Mouse (Mus musculus) cerebellum, adult 9-11 months (tissue): ENCODE data around the gene Grhl3.
"Not testable (repeated sequence)": the region's sequence is repeated elsewhere in the genome, so short reads cannot be mapped to it uniquely, and the experiment has no call there.

ENCODE experiments used
- DNase-seq: peaks from one replicate; pipeline ENCODE4 v3.0.0; 2022

The Grhl3 gene

DNA sequence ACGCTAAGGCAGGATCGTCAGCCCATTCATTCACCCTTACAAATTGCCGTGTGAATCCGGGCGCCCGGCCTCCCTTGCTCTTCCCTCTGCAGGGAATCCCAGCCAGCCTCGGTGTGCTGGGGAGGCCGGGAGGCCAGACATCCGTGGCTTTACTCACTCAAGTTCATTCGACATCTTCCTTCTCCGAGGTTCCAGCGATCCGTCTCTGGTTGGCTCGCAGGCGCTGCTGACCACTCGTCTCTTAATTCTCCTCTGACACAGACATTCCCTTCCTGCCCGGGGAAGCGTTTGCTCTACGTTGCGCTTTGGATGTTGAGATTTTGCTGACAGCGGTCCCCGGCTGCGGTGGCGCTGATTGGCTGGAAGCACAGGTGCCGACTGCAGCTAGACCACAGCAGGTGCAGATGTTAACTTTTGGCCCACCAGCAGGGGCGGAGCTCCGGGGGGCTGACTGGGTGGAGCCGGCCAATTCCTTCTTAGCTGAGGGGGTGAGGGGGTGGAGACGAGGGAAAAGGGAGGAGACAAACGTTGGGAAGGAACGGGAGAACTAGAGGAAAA, at the start of gene Grhl3:
Gene Grhl3, minus strand, starts transcription at position 380 of the 558 bp plus-strand sequence.
- no peak for DNase-seq

GRCm38 (mm10) chr4:135622290-135622689, 48.9 kb upstream of the Grhl3 start:
- no peak for DNase-seq

- no peak for DNase-seq
These were observed 47.0 kb upstream of the Grhl3 start for GRCm38 (mm10) chr4:135620461-135620860.

DNA sequence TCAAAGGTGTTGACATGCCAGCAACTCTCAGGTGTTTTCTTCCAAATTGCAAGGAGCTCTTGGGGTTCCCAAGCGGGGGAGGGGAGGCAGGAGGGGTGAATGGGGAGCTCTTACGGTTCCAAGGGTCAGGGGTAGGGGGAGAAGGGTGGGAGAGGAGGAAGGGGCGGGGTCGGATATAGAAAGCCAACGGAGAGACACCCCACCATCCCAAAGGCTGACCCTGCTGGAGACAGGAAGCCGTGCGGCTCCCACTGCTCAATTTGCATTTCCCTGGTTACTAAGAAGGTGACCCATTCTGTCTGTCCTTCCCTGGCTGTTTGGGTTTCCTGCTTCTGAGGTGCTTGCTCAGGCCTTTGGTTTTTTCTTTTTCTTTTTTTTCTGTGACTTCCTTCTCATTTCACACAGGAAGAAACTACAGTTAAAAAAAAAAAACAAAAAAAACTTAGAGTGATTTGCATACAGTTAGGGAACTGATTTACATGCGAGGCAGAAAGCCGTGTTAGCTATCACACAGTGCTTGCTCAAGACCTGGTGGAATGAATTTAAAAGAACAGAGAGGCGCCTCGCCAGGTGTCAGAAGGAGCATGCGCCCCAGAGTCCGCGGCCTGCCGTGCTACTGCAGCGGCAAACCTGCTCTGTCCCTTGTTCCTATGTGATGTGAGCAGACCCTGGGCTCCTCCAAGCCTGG, 44.5 kb upstream of the Grhl3 start:
- DNase-seq = no peak

DNA sequence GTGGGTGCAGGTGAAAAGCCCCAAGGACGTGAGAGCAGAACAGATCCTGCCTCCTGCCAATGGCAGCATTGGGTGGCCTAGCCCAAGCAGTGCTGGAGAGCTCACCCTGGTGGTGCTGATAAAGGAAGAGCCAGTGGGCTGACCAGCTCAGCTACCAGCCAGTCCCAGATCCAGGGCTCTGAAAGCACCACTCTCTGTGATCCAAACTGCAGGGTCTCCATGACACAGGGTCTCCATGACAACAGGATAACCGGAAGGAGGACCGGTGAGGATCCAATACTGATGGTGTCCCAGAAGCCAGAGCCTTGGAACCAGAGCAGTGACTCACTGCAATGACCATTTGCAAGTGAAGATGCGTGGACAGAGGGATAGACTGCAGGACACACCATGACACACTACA, 43.6 kb upstream of the Grhl3 start:
- DNase-seq = no peak

DNA sequence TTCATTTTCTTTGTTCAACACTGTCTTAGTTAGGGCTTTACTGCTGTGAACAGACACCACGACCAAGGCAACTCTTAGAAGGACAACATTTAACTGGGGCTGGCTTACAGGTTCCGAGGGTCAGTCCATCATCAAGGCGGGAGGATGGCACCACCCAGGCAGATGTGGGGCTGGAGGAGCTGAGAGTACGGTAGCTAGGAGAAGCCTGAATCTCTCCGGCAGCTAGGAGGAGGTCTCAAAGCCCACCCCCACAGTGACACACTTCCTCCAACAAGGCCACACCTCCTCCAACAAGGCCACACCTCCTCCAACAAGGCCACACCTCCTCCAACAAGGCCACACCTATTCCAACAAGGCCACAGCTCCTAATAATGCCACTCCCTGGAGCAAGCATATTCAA, 41.9 kb upstream of the Grhl3 start:
- not testable (repeated sequence) for DNase-seq

GRCm38 (mm10) chr4:135609986-135610385, 36.6 kb upstream of the Grhl3 start:
- no peak for DNase-seq

DNA sequence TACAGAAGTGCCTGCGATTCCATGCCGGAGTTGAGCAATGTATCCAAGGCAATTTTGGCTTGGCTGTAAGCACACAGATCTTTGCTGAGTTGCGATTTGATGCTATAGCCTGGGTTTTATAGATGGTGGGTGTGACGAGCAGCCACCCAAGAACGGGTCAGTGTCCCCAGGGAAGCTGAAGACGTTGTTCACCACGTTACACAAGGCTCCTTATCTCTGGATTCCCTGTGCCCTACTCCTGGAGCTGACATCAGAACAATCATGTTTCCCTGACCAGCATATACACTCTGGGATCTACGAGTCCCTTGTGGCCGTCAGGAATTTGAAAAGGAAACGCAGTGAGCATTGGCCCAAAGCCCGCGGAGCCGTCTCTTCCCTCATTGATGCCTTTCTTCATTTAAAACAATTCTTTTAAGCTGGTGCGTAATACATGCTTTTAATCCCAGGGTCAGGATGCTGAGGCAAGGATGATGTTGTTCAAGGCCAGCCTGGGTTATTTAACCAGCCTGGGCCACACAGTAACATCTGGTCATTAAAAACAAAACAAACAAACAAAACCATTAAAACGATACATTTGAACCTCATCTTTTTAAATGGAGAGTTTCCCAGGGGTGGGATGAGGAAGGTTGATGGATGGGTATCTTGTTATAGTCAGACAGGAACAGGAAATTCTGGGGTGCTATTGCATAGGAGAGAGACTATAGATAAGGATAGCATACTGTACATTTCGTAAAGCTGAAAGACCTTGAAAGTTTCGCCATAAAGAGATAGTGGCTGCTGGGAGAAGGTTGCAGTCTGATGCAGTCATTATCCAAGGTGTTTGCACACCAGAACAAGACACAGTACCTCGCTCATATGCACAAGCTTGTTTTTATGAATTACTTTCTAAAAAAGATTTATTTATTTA, 34.8 kb upstream of the Grhl3 start:
- no peak for DNase-seq

DNA sequence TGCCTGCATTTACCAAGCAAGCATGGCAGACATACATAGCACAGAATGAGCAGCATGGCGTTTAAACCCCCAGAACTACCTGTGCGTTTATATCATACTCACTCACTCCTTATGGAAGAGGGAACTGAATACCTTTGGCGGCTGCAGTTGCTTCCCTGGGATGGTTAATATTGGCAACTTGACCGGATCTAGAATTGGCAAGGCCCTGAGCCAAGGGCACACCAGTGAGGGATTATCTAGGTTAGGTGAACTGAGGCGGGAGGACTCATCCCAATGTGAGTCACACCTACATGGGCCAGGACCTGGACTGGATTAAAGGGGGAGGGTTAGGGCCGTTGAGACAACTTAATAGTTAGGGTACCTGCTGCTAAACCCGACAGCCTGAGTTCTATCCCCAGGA, 32.8 kb upstream of the Grhl3 start:
- no peak for DNase-seq

GRCm38 (mm10) chr4:135601530-135601929, 28.1 kb upstream of the Grhl3 start:
- no peak for DNase-seq

DNA sequence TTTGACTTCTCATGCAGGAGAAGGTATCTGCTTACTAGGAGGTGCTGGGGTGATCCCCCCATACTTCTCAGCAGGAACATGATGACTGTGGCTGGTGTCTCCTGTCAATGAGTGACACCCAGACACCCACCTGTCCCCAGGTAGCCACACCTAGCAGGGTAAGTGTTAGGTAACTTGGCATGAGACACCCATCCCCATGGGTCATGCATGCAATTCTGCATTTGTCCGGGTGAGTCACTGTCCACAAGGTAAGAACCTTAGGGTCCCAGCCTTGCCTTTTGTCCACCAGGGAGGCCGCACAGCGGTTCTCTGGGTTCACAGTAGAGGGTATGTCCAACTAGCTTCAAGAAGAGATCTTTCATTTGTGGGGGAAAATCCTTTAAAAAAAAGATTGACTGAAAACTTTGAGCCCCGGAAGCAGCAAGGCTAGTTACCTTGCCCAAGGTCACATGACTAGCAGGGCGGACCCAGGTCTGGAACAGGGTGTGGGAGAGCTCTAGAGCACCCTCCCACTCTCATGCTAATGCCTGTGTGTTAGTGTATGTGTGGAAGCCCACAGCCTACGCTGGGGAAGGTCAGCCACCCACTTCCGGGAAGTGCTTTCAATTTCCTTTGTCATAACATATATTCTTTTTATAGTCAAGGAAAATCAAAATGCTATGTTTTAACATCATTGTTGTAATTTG, 26.2 kb upstream of the Grhl3 start:
- DNase-seq = no peak

- no peak for DNase-seq
These were observed 25.6 kb upstream of the Grhl3 start for GRCm38 (mm10) chr4:135598998-135599397.

GRCm38 (mm10) chr4:135597571-135597970, 24.1 kb upstream of the Grhl3 start:
- DNase-seq = no peak

GRCm38 (mm10) chr4:135595943-135596342, 22.5 kb upstream of the Grhl3 start:
- no peak for DNase-seq

DNA sequence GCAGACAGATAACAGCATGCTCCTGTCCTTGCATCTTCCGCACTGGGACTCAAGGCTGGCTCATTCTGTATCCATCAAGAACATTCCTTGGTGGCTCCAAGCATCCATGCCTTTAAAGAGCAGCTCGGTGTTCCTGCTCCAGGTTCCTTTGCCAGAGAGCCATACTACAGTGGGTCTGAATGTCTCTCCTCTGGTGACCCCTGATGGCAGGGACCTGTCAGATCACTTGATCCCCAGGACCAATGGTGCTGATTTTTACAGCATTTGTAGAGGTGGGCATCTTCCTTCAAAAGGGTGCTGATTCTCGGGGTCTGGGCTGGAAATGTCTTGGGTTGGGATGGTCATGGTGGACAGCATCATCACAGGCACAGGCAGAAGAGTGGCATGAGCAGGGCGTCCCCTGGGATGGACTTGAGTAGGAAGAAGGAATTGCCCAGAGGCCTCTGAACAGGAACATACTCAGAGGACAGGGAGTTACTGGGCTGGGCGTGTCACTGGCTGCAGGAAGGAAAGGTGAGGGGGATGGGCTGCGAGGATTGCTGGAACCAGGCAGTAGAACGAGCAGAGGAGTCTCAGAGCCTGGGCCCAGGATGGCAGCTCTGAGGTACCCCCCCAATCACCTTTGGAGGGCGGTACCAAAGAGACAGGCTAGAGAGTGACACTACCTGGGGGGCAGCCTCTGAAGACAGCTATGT, 18.3 kb upstream of the Grhl3 start:
- no peak for DNase-seq

- DNase-seq = no peak
These were observed 17.7 kb upstream of the Grhl3 start for GRCm38 (mm10) chr4:135591086-135591485.

GRCm38 (mm10) chr4:135584838-135585237, 11.4 kb upstream of the Grhl3 start:
- no peak for DNase-seq

- no peak for DNase-seq
These were observed 7.9 kb upstream of the Grhl3 start for GRCm38 (mm10) chr4:135581222-135581910.

GRCm38 (mm10) chr4:135579695-135580094, 6.3 kb upstream of the Grhl3 start:
- no peak for DNase-seq

DNA sequence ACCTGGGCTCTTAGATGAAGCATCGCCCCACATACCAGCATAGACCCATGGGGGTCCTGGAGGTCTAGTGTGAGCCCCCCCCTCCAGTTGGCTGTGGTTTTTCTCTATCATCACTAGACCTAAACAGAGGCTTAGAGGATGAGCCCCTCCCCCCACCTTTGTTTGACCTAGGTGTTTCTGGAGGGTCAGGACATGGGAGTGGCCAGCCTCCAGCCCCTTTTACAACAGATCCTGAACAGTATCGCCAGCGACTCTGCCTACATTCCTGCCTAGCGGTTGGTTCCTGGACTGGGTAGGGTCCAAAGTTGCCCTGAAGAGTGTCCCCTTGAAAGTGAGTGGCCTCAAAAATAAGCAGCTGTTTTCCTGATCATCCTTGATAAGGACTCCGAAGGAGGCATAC, 5.1 kb upstream of the Grhl3 start:
- no peak for DNase-seq

DNA sequence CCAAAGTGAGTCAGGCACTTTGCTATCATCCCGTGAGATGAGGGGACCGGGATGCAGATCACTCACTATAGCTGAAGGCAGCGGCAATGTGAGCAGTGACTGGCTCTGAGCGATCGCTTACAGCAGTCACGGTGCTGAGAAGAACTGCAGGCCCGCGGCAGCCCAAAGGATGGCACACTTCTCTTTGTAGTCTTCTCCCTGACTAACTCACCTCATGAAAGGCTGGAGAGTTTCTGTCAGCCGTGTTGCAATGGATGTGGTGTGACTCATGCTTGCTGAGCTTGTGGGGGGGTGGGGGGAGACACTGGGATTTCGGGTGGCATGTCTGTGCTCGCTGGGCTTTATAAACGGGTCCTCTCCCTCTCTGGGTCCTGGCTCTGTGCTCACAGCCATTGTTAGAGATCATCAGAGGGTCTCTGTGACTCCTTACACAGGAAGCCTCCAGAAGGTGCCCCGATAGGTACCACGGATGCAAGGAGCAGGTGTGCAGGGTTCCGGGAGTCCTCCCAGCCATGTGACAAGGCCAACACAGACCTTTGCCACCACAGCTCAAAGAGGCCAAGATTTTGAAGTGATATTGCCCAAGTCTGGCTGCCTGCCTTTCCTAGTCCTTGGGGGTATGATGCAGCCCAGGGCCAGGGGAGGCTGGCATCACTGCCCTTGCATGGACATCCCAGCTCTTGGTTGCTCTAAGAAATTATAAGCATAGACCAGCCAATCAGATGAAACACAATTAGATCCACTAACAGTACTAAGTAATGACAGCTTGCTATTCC, 2.1 kb upstream of the Grhl3 start:
- no peak for DNase-seq
